Mouse (Mus musculus) lung, postnatal 25 days (tissue): ENCODE measurements around the gene Ncapd2.
"Not testable (repeated sequence)": the region's sequence is repeated elsewhere in the genome, so short reads cannot be mapped to it uniquely, and the experiment has no call there.

ENCODE experiments used
- DNase-seq: peaks from one replicate; pipeline ENCODE4 v3.0.0; 2022; ENCODE audit warnings: low spot score

Gene Ncapd2

GRCm38 (mm10) chr6:125164672-125165327, 26.7 kb downstream of the Ncapd2 start:
- peak; percentile 76 for DNase-seq

GRCm38 (mm10) chr6:125163801-125164657, 27.5 kb downstream of the Ncapd2 start:
- peak; percentile 43 for DNase-seq

- not testable (repeated sequence) for DNase-seq
Observed at GRCm38 (mm10) chr6:125162615-125163305, 28.7 kb downstream of the Ncapd2 start.

- DNase-seq: peak; percentile 78
Observed at GRCm38 (mm10) chr6:125161971-125162370, 29.5 kb downstream of the Ncapd2 start.

DNA sequence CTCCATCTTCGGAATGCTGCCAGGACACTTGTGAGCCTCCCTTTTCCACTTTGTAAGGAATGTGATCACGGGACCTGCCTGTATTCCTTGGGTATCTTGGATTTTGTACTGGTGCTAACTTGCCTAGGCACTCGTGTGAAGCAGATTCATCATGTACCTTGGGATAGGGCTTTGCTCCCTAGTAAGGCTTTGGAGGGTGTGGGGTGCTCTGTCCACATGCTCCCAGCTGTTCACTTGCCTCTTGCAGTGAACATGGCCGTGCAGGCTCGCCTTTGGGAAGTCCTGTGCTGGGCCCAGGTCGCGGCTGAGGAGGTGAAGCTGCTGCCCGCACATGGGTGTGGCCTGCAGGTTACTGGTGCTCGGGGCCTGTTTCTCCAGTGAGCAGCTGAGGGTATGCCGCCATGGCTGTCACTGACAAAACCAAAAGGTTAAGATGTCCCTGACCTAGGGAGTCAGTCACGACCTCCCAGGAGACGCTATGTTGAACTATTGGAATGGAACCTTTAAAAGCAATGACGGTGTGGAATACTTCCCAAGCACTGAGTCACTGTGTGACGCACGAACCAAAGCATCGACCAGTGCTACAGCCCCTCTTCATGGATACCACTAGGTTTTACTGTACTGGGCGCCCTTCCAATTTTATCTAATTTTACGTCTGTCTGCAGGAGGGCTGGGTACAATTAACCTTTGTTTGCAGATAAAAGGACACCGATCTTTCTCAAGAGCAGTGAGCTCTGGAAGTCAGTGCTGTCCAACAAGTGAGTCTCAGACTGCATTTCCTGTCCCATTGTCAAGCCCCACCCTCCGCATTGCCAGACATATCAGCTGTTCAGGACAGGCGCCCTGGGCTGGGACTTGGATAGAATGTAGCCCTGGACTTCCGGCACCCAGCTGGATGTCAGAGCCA, 30.4 kb downstream of the Ncapd2 start:
- peak; percentile 78 for DNase-seq

DNA sequence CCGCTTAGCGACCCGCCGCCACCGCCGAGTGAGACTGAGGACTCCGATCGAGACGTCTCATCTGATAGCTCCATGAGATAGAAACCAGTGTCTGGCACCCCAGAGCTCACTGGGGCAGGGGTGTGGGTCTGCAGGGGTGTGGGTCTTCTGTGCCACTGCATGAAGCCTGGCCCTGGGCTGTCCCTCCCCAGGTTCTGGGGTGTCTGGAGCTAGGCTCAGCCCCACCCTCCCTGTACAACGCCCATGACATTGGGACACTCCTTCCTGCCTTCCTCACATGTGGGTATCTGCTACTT, 31.0 kb downstream of the Ncapd2 start:
- DNase-seq: no peak

DNA sequence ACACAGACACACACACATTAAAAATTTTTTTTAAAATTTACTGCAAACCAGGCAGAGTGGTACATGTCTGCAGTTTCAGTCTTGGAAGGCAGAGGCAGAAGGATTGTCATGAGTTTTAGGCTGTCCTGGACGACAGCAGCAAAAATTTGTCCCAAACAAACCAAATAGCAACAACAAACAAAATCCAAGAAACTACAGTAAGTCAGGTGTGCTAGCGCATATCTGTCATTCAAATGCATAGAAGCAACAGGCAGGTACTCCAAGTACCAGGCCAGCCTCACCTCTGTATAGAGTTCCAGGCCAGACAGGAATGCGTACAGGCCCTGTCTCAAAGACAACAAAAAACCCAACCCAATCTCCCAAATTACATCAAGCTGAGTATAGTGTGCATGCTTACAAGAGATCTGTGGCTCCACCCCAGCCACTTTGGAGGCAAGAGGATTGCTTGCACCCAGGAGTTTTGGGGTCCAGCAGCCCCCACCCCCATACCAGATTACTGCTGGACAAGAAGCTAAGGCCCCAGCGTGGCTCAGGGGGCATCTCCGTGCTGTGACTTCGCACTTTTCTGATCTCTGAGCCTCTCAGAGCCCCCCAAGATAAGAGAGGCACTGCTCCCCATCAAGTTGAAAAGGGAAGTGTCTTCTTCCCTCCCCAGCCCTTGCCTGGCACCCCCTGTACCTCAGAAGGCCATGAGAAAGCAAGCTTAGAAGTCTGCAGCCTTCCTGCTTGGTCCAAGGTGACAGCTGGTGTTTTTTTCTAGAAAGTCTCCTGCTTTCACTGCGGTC, 31.5 kb downstream of the Ncapd2 start:
- no peak for DNase-seq

- DNase-seq: no peak
Observed at GRCm38 (mm10) chr6:125158944-125159492, 32.5 kb downstream of the Ncapd2 start.

DNA sequence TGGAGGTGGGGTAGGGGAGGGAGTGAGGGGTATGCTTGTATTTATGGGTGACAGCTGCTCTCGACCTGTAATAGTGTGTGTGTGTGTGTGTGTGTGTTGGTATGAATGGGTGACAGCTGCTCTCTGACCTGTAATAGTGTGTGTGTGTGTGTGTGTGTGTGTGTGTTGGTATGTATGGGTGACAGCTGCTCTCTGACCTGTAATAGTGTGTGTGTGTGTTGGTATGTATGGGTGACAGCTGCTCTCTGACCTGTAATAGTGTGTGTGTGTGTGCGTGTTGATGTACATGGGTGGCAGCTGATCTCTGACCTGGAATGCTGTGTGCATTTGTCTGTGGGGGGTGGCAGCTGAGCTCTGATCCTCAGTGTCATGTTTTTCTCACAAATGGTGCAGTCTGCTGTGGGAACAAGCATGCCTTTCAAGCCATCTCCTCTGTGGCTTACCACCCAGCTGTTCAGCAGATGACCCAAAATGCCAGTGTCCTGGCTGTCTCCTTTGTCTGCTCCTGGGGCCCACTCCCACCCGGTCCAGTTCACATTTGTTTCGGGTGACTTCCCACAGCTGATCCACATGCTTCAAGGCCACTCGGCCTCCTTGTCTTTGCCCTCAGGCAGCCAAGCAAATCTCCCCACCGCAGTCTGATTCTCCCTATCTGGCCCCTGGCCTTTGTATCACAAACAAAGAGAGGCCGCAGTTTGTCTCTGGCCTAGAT, 34.4 kb downstream of the Ncapd2 start:
- DNase-seq: no peak

GRCm38 (mm10) chr6:125156491-125156890, 35.0 kb downstream of the Ncapd2 start:
- DNase-seq: no peak

- no peak for DNase-seq
Observed at GRCm38 (mm10) chr6:125155262-125155661, 36.2 kb downstream of the Ncapd2 start.

DNA sequence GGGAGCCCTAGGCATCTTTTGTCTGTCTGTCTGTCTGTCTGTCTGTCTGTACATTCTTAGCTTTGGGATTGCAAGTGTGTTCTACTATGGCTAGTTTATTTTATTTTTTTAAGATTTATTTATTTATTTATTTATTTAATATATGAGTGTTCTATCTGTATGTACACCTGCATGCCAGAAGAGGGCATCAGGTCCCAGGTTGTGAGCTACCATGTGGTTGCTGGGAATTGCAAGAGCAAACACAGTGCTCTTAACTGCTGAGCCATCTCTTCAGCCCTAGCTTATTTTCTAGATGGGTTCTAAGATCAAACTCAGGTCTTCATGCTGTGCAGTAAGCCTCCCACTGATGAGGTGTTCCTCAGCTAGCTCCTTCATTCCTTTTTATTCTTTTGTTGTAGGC, 37.0 kb downstream of the Ncapd2 start:
- DNase-seq: no peak

DNA sequence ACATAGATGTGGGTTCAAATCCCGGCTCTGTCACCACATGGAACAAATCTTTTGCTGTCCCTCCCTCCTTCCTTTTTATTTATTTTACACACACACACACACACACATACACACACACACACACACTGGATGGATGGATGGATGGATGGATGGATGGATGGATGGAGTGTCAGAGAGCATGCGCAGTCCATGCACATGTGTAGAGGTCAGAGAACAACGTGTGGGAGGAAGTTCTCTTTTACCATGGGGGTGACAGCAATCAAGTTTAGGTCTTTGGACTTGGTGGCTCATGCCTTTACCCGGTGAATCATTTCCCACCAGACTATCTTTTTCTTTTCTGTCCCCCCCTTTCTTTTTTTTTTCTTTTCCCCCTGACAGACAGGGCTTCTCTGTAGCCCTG, 37.8 kb downstream of the Ncapd2 start:
- DNase-seq: no peak

- DNase-seq: no peak
Observed at GRCm38 (mm10) chr6:125153018-125153389, 38.5 kb downstream of the Ncapd2 start.

DNA sequence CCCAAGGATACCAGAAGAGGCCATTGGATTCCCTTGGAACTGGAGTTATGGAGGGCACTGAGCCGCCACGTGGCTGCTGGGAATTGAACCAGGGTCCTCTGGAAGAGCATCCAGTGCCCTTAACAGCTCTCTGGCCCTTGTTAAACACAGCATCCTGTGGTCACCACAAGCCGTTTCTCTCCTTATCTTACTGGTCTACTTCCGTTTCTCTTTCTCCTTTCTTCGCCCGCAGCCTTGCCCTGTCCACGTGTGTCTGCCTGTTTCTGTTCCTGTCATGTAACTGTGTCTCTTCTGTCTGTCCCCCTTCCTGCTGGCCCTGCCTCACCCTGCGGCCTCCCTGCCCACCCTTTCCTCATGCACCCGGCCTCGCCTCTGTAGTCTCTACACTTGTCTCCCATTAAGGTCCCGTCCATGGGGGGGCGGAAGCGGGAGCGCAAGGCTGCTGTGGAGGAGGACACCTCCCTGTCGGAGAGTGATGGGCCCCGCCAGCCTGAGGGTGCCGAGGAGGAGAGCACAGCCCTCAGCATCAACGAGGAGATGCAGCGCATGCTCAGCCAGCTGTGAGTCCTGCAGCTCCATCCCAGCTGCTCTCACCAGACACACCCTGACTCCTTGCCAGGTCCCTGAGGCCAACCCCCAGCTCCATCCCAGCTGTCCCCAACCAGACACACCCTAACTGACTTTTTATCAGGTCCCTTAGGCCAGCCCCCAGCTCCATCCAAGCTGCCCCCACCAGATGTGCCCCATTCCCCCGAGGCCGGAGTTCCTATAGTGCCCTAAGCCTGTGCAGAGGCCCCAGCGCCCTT, 39.1 kb downstream of the Ncapd2 start:
- DNase-seq: no peak

DNA sequence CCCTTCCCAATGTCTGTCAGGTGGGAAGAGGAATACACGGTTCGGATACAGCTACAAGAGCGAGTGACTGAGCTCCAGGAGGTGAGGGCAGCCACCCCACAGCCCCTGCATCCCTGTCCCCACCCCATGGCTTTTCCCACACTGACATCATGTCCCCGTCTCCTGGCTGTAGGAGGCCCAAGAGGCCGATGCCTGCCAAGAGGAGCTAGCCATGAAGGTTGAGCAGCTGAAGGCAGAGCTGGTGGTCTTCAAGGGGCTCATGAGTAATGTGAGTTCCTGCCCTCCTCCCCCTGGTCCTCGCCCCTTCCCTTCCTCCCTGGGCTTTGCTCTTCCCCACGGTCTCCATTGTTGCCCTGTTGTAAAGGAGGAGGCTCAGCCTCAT, 41.9 kb downstream of the Ncapd2 start:
- DNase-seq: no peak

DNA sequence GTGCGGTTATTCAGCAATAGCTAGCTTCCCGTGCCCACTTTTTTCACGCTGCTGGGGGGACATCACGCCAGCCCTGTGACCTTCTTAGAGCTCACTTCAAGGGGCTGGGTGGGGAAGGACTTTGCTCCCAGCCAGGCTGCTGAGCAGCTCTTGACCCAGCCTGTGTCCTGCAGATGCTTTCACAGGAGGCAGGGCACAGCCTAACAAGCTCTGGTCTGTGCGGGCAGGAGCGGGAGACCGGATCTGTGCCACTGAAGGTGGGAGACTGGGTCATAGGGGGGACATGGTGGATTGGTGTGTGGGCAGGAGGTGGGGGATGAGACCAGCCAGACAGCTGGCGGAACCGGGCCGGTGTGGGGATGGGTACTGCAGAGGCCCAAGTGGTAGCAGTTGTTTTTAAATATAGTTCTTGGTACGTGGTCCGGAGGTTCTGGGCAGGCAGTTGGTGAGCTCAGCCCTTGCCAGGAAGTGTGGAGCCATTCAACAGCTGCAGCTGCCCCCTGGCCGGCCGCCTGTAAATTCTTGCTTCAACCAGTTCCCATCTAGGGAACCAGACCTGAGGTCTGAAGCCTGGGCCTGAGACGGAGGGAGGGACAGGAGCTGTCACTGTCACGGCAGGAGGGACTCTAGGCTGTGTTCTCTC, 42.5 kb downstream of the Ncapd2 start:
- DNase-seq: no peak

DNA sequence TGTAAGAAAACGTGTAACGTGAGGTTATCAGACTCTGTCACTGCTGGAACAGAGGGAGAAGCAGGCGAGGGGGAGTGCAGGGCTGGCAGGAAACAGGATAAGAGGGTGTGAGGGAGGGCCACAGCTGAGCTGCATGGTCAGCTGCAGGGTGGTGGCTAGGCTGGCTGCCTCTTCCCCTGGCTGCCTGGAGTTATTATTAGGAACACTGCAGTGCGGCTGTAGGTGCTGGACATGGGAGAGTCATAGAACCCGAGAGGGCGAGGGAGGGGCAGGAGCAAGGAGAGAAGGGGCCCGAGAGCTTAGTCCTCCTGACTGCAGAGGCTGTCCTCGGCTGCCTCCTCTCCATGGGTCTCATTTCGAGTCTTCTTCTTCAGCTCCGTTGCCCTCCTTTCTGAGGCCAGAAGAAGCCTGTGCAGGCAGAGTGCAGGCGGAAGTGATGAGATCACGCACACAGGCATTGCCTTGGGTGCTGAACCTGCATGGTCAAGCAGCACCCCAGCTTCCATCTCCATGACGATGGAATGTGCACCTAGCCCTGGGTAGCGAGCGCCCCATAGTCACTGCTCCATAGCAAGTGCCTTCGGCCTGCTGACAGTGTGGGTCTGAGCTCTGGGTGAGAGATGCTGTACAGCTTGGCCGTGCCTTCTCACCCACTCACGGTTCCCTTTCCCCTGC, 43.1 kb downstream of the Ncapd2 start:
- DNase-seq: no peak
